Mouse (Mus musculus) myocyte (in vitro differentiated cells): ENCODE results near the gene Mroh2a. TPM values are rescaled to one million over a fixed set of nuclear protein-coding genes. Genes with fewer than 3 reads are reported as not detected.

Source experiments
- H3K27me3 ChIP-seq: one replicate; pipeline ENCODE4 v1.6.1; 2011; ENCODE audit not compliant: control insufficient read depth, insufficient read depth, insufficient read length
- H3K36me3 ChIP-seq: one replicate; pipeline ENCODE4 v1.6.1; 2011; ENCODE audit not compliant: control insufficient read depth, insufficient read depth
- H3K4me2 ChIP-seq: one replicate; pipeline ENCODE4 v1.6.1; 2011; ENCODE audit warnings: low read depth, control low read depth
- H3K4me3 ChIP-seq: one replicate; pipeline ENCODE4 v1.5.1; 2011; ENCODE audit warnings: mild to moderate bottlenecking, control low read depth, moderate library complexity
- H3K79me2 ChIP-seq: one replicate; pipeline ENCODE4 v1.6.1; 2011; ENCODE audit not compliant: control insufficient read depth, insufficient read depth
- H3ac ChIP-seq: one replicate; pipeline ENCODE4 v1.6.1; 2011; ENCODE audit not compliant: control insufficient read depth, insufficient read length
- CEBPB ChIP-seq: IDR thresholded peaks from 2 replicates; pipeline ENCODE4 v1.6.1; 2011; ENCODE audit warnings: mild to moderate bottlenecking, moderate library complexity; ENCODE audit not compliant: poor library complexity, insufficient read depth, severe bottlenecking
- E2F4 ChIP-seq: IDR thresholded peaks from one replicate; pipeline ENCODE4 v1.6.1; 2011; ENCODE audit warnings: mild to moderate bottlenecking, control low read depth, moderate library complexity; ENCODE audit not compliant: insufficient read depth
- MAX ChIP-seq: IDR thresholded peaks from one replicate; pipeline ENCODE4 v1.6.1; 2011; ENCODE audit warnings: low read depth, mild to moderate bottlenecking, control low read depth
- MYOD1 ChIP-seq, 3 experiments: IDR thresholded peaks; one replicate each; pipeline ENCODE4 v1.6.1; 2011; ENCODE audit warnings: control low read depth in 2 of 3, low read depth in 2 of 3, mild to moderate bottlenecking in 2 of 3, moderate library complexity in 1 of 3; ENCODE audit not compliant: insufficient read length in 2 of 3, control insufficient read depth in 1 of 3
- MYOG ChIP-seq, 3 experiments: IDR thresholded peaks; one replicate each; pipeline ENCODE4 v1.6.1; 2011; ENCODE audit warnings: control low read depth in 2 of 3, low read depth in 2 of 3, mild to moderate bottlenecking in 2 of 3; ENCODE audit not compliant: insufficient read length in 2 of 3, control insufficient read depth in 1 of 3, insufficient read depth in 1 of 3
- POLR2A ChIP-seq: IDR thresholded peaks from one replicate; pipeline ENCODE4 v1.6.1; 2011; ENCODE audit warnings: low read depth, mild to moderate bottlenecking, control low read depth, moderate library complexity; ENCODE audit not compliant: insufficient read length
- POLR2AphosphoS2 ChIP-seq: IDR thresholded peaks from one replicate; pipeline ENCODE4 v1.6.1; 2011; ENCODE audit warnings: low read depth, control low read depth; ENCODE audit not compliant: insufficient read length
- REST ChIP-seq: IDR thresholded peaks from one replicate; pipeline ENCODE4 v1.6.1; 2011; ENCODE audit warnings: mild to moderate bottlenecking, control low read depth, moderate library complexity; ENCODE audit not compliant: insufficient read depth, insufficient read length
- SRF ChIP-seq: IDR thresholded peaks from one replicate; pipeline ENCODE4 v1.6.1; 2011; ENCODE audit warnings: low read depth; ENCODE audit not compliant: control insufficient read depth, insufficient read length
- TCF12 ChIP-seq: IDR thresholded peaks from one replicate; pipeline ENCODE4 v1.6.1; 2011; ENCODE audit warnings: mild to moderate bottlenecking, control low read depth; ENCODE audit not compliant: poor library complexity, insufficient read depth, severe bottlenecking
- TCF3 ChIP-seq: IDR thresholded peaks from one replicate; pipeline ENCODE4 v1.6.1; 2011; ENCODE audit warnings: low read depth, control low read depth; ENCODE audit not compliant: insufficient read length
- USF1 ChIP-seq: IDR thresholded peaks from one replicate; pipeline ENCODE4 v1.6.1; 2011; ENCODE audit warnings: low read depth, mild to moderate bottlenecking, control low read depth, moderate library complexity
- polyA plus RNA-seq: library from polyadenylated mRNA; unstranded; fragments of >200 nt; fragmentation: generic; extraction: Trizol; gene quantifications from one replicate; pipeline ENCODE4 v1.2.1, GENCODE M21; 2012; ENCODE audit warnings: missing spikeins

The Mroh2a gene
- polyA plus RNA-seq, 1 experiment, result 1.4 TPM

DNA sequence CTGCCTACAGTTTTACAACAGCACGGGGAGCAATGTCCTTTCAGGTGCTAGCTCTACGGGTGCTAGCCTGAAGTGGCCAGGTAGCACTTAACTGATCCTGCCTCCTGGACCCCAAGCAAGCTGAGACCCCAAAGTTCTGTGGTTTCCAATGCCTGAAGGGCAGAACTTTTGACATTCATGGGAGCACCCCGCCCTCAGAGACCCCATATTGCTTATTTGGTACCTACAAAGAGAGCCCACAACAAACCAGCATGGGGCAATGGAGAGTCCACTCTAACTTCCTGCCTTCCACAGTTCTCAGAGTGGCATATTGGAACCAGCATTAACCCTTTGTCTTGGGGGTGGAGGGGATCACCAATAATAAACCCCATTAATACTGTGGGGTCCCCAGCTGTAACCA, 46.5 kb downstream of the Mroh2a start:
- Histone ChIP-seq H3ac (no peak overlapping the region), H3K36me3 (peaks cover 41% of the 10 kb centered on the region)
- TF ChIP-seq TCF3 (no peak), E2F4 (no peak), CEBPB (no peak), MAX (no peak), POLR2A (no peak), TCF12 (no peak), POLR2AphosphoS2 (no peak)

DNA sequence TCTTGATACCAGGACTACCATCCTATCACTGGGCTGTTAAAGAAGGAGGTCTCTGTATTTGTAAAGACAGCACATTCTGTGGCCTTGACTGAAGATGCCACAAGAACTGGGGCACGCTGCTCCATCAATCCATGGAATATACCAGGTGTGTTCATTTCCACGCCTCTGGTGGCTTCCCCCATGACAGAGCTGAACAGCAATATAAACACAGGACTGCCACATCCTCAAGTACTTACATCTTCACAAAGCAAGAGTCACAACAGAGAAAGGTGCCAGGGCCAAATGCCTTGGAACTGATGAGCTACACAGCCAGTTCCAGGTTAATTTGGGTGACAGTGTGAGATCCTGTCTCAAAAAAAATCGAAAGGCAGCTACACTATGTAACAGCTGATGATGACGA, 47.0 kb downstream of the Mroh2a start:
- Histone ChIP-seq H3K27me3 (no peaks in the 10 kb centered on the region), H3K36me3 (peaks cover 36% of the 10 kb centered on the region), H3K4me3 (no peak overlapping the region), H3K4me2 (no peak overlapping the region), H3K79me2 (peaks cover 38% of the 10 kb centered on the region), H3ac (no peak overlapping the region)
- no peak for TF ChIP-seq MYOG (IDR thresholded peaks at IDR 0.05; ENCODE audit: control insufficient read depth in 1 of 3, insufficient read depth in 1 of 3, insufficient read length in 2 of 3, low read depth in 2 of 3)
- TF ChIP-seq POLR2AphosphoS2, result no peak
- no peak for TF ChIP-seq USF1
- no peak for TF ChIP-seq MYOD1 (IDR thresholded peaks at IDR 0.05; ENCODE audit: control insufficient read depth in 1 of 3, insufficient read length in 2 of 3, low read depth in 2 of 3)
- TF ChIP-seq TCF12, result no peak
- no peak for TF ChIP-seq TCF3
- no peak for TF ChIP-seq POLR2A
- TF ChIP-seq SRF, result no peak
- no peak for TF ChIP-seq REST
- no peak for TF ChIP-seq E2F4
- TF ChIP-seq CEBPB, result no peak
- no peak for TF ChIP-seq MAX

More for the DNA sequence above, 46.5 kb downstream of the Mroh2a start:
- Histone ChIP-seq H3K4me2 (no peak overlapping the region), H3K4me3 (no peak overlapping the region), H3K79me2 (peaks cover 38% of the 10 kb centered on the region), H3K27me3 (no peaks in the 10 kb centered on the region)

GRCm38 (mm10) chr1:88274371-88275077, 47.7 kb downstream of the Mroh2a start:
- peak overlapping the region; percentile 44 for H3K4me3 ChIP-seq
- H3K36me3 ChIP-seq, result peaks cover 29% of the 10 kb centered on the region
- no peak overlapping the region for H3K4me2 ChIP-seq
- no peaks in the 10 kb centered on the region for H3K27me3 ChIP-seq
- TF ChIP-seq TCF3, result no peak
- no peak overlapping the region for H3ac ChIP-seq
- peaks cover 38% of the 10 kb centered on the region for H3K79me2 ChIP-seq

- Histone ChIP-seq H3K79me2 (peaks cover 38% of the 10 kb centered on the region), H3K36me3 (peaks cover 25% of the 10 kb centered on the region), H3K4me3 (peak overlapping the region; percentile 44), H3K27me3 (no peaks in the 10 kb centered on the region), H3ac (no peak overlapping the region), H3K4me2 (peak overlapping the region; percentile 73)
- TF ChIP-seq MYOG (IDR thresholded peaks at IDR 0.05; ENCODE audit: control insufficient read depth in 1 of 3, insufficient read depth in 1 of 3, insufficient read length in 2 of 3, low read depth in 2 of 3), result no peak
- TF ChIP-seq POLR2A, result no peak
- no peak for TF ChIP-seq TCF3
- no peak for TF ChIP-seq CEBPB
- no peak for TF ChIP-seq REST
- no peak for TF ChIP-seq E2F4
- TF ChIP-seq USF1, result no peak
- no peak for TF ChIP-seq POLR2AphosphoS2
- no peak for TF ChIP-seq MAX
- no peak for TF ChIP-seq TCF12
- TF ChIP-seq MYOD1 (IDR thresholded peaks at IDR 0.05; ENCODE audit: control insufficient read depth in 1 of 3, insufficient read length in 2 of 3, low read depth in 2 of 3), result no peak
Measured at GRCm38 (mm10) chr1:88275078-88275680, 48.4 kb downstream of the Mroh2a start.
